Mouse (Mus musculus) layer of hippocampus, adult 11-12 months (tissue): ENCODE results near the gene Prkaa1.

ENCODE experiments used
- DNase-seq: peaks from one replicate; pipeline ENCODE4 v3.0.0; 2022; ENCODE audit warnings: low spot score

Gene Prkaa1

GRCm38 (mm10) chr15:5143361-5144020 is at the start of gene Prkaa1:
Prkaa1 (plus strand) TSS chr15:5143861.
- peak; percentile 55 for DNase-seq

GRCm38 (mm10) chr15:5095534-5096301 is 47.9 kb upstream of the Prkaa1 start:
- no peak for DNase-seq

GRCm38 (mm10) chr15:5097376-5097775 is 46.3 kb upstream of the Prkaa1 start:
- DNase-seq, result no peak

- peak; percentile 66 for DNase-seq
Observed at GRCm38 (mm10) chr15:5102312-5102711, 41.3 kb upstream of the Prkaa1 start.

GRCm38 (mm10) chr15:5105891-5106290 is 37.8 kb upstream of the Prkaa1 start:
- DNase-seq, result no peak

GRCm38 (mm10) chr15:5106293-5106692 is 37.4 kb upstream of the Prkaa1 start:
- no peak for DNase-seq

GRCm38 (mm10) chr15:5107686-5108654 is 35.7 kb upstream of the Prkaa1 start, which contains the start of gene Card6:
Card6 (minus strand) TSS chr15:5108539.
- DNase-seq, result peak; percentile 37

GRCm38 (mm10) chr15:5108655-5109040 is 35.0 kb upstream of the Prkaa1 start:
- DNase-seq, result no peak

GRCm38 (mm10) chr15:5112651-5113050 is 31.0 kb upstream of the Prkaa1 start:
- no peak for DNase-seq

GRCm38 (mm10) chr15:5115173-5115572 is 28.5 kb upstream of the Prkaa1 start:
- no peak for DNase-seq

GRCm38 (mm10) chr15:5116270-5117030 is 27.2 kb upstream of the Prkaa1 start, which contains the start of gene Rpl37:
Rpl37 (plus strand) TSS chr15:5116645.
- peak; percentile 99 for DNase-seq

- DNase-seq, result no peak
Observed at GRCm38 (mm10) chr15:5117031-5117601, 26.5 kb upstream of the Prkaa1 start.

GRCm38 (mm10) chr15:5118626-5119025 is 25.0 kb upstream of the Prkaa1 start:
- no peak for DNase-seq

GRCm38 (mm10) chr15:5119192-5119591 is 24.5 kb upstream of the Prkaa1 start:
- DNase-seq, result no peak

GRCm38 (mm10) chr15:5119707-5120106 is 24.0 kb upstream of the Prkaa1 start:
- DNase-seq, result no peak

GRCm38 (mm10) chr15:5121535-5122313 is 21.9 kb upstream of the Prkaa1 start:
- no peak for DNase-seq

GRCm38 (mm10) chr15:5126456-5126855 is 17.2 kb upstream of the Prkaa1 start:
- DNase-seq, result no peak

- no peak for DNase-seq
Observed at GRCm38 (mm10) chr15:5127487-5127886, 16.2 kb upstream of the Prkaa1 start.

- DNase-seq, result no peak
Observed at GRCm38 (mm10) chr15:5128176-5128940, 15.3 kb upstream of the Prkaa1 start.
